Mouse (Mus musculus): ENCODE measurements around the gene Ppp1r2.

Gene Ppp1r2

GRCm38 (mm10) chr16:31233167-31233498 is 41.9 kb downstream of the Ppp1r2 start:
- no peak for DNase-seq

- no peak for DNase-seq
Measured at GRCm38 (mm10) chr16:31232491-31233166, 42.4 kb downstream of the Ppp1r2 start.

GRCm38 (mm10) chr16:31231591-31231990 is 43.5 kb downstream of the Ppp1r2 start:
- DNase-seq, result no peak

GRCm38 (mm10) chr16:31227746-31228145 is 47.3 kb downstream of the Ppp1r2 start:
- DNase-seq, result no peak

GRCm38 (mm10) chr16:31215271-31215670 is 59.8 kb downstream of the Ppp1r2 start:
- no peak for DNase-seq

DNA sequence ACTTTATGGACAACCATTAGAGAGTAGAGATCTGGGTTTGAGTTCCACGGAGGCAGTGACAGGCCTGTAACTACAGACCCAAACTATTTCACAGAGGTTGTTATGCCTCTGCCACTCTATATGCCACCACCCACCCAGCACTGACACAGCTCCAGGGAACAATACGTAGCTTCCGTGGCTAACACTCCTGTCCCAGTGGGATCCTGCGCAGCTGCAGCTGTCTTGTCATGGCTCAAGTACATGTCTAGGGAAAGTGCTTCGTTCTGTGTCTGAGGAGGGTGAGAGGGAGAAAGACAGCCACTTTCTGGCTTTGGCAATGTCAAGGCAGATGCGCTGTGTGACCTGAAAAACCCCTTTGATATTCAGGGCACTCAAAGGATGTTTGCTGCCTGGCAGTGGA is 61.6 kb downstream of the Ppp1r2 start:
- no peak for DNase-seq

- peak; percentile 57 for DNase-seq
Measured at GRCm38 (mm10) chr16:31211503-31211902, 63.6 kb downstream of the Ppp1r2 start.

GRCm38 (mm10) chr16:31210453-31210852 is 64.6 kb downstream of the Ppp1r2 start:
- no peak for DNase-seq

DNA sequence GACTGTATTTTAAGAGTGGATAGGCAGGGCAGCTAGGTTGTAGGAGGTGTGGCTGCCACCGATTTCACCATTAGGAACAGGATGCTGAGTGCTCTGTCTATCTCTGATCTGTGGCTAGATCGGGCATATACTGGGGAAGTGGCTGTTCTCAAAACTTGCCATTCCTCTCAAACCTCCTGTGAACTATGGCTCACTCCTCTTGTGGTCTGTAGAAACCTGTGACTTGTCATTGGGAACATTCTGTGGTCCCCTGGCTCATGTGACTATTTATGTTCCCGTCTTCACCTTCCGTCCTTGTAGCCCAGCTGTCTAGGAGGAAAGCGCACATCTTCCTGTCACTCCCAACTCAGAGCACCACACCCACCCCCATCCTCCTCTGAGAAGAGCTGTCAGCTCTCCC is 65.2 kb downstream of the Ppp1r2 start:
- DNase-seq, result peak; percentile 73

- no peak for DNase-seq
Measured at GRCm38 (mm10) chr16:31205726-31206125, 69.4 kb downstream of the Ppp1r2 start.

DNA sequence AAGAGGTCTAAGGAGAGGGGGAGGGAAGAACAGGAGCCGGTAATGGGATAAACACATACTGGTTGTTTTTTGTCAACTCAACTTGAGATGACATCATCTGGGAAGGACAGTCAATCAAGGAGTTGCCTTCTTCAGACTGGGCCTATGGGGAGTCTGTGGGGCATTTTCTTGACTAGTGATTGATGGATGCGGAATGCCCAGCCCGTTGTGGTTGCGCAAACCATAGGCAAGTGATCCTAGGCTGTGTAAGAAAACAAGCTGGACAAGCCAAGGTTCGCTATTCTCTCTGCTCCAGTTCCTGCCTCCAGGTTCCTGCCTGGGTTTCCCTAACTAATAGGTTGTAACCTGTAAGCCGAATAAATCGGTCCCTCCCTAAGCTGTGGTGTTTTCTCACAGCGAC is 69.9 kb downstream of the Ppp1r2 start:
- no peak for DNase-seq

DNA sequence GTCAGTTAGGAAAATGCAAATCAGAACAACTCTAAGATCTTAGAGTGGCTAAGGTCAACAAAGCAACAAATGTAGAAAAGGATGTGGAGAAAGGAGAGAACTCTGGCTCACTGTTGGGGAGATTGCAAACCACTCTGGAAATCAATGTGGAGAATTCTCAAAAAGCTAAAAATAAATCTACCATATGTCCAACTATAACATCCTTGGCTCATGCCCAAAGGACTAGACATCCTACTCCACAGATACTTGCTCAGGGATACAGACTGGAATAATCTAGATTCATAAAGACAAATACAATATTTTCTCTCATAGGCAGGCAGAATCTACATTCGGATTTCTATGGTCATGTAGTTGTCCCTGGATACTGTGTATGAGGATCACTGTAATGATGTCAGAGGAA is 70.9 kb downstream of the Ppp1r2 start:
- no peak for DNase-seq

- no peak for DNase-seq
Measured at GRCm38 (mm10) chr16:31201704-31202103, 73.4 kb downstream of the Ppp1r2 start.

All from lung, postnatal 10 days (tissue).